Mouse (Mus musculus): ENCODE data around the gene Cntnap5c.
"Not testable (repeated sequence)": the region's sequence is repeated elsewhere in the genome, so short reads cannot be mapped to it uniquely, and the experiment has no call there.

Gene Cntnap5c

GRCm38 (mm10) chr17:57768622-57769610 is at the start of gene Cntnap5c:
Gene Cntnap5c (plus strand): TSS chr17:57769570.
- DNase-seq (ENCODE audit: low spot score) = peak; percentile 75

- DNase-seq (ENCODE audit: low spot score) = no peak
Observed at GRCm38 (mm10) chr17:57742119-57742518, 27.3 kb upstream of the Cntnap5c start, which contains the start of gene Gm21834. Gene Gm21834 (minus strand): TSS chr17:57742219.

- no peak for DNase-seq (ENCODE audit: low spot score)
Observed at GRCm38 (mm10) chr17:57758033-57758432, 11.3 kb upstream of the Cntnap5c start.

- DNase-seq (ENCODE audit: low spot score) = no peak
Observed at GRCm38 (mm10) chr17:57767306-57767705, 2.1 kb upstream of the Cntnap5c start.

GRCm38 (mm10) chr17:57770904-57771303 is 1.5 kb downstream of the Cntnap5c start:
- DNase-seq (ENCODE audit: low spot score) = peak; percentile 68

GRCm38 (mm10) chr17:57788161-57788799 is 18.9 kb downstream of the Cntnap5c start:
- DNase-seq (ENCODE audit: low spot score) = no peak

- no peak for DNase-seq (ENCODE audit: low spot score)
Observed at GRCm38 (mm10) chr17:57795408-57795807, 26.0 kb downstream of the Cntnap5c start.

GRCm38 (mm10) chr17:57796668-57797311 is 27.4 kb downstream of the Cntnap5c start:
- DNase-seq (ENCODE audit: low spot score) = no peak

- DNase-seq (ENCODE audit: low spot score) = no peak
Observed at GRCm38 (mm10) chr17:57799414-57799985, 30.1 kb downstream of the Cntnap5c start.

- no peak for DNase-seq (ENCODE audit: low spot score)
Observed at GRCm38 (mm10) chr17:57801180-57801579, 31.8 kb downstream of the Cntnap5c start.

GRCm38 (mm10) chr17:57837090-57837971 is 68.0 kb downstream of the Cntnap5c start:
- no peak for DNase-seq (ENCODE audit: low spot score)

GRCm38 (mm10) chr17:57855811-57856210 is 86.4 kb downstream of the Cntnap5c start:
- not testable (repeated sequence) for DNase-seq (ENCODE audit: low spot score)

GRCm38 (mm10) chr17:57865996-57866395 is 96.6 kb downstream of the Cntnap5c start:
- no peak for DNase-seq (ENCODE audit: low spot score)

GRCm38 (mm10) chr17:57887742-57888389 is 118.5 kb downstream of the Cntnap5c start:
- DNase-seq (ENCODE audit: low spot score) = no peak

- DNase-seq (ENCODE audit: low spot score) = no peak
Observed at GRCm38 (mm10) chr17:57911770-57912293, 142.5 kb downstream of the Cntnap5c start.

GRCm38 (mm10) chr17:57984230-57984629 is 214.9 kb downstream of the Cntnap5c start:
- no peak for DNase-seq (ENCODE audit: low spot score)

GRCm38 (mm10) chr17:57988420-57988819 is 219.1 kb downstream of the Cntnap5c start:
- DNase-seq (ENCODE audit: low spot score) = peak; percentile 33

- no peak for DNase-seq (ENCODE audit: low spot score)
Observed at GRCm38 (mm10) chr17:57996461-57996860, 227.1 kb downstream of the Cntnap5c start.

GRCm38 (mm10) chr17:57999080-57999479 is 229.7 kb downstream of the Cntnap5c start:
- DNase-seq (ENCODE audit: low spot score) = no peak

GRCm38 (mm10) chr17:58002845-58003244 is 233.5 kb downstream of the Cntnap5c start:
- DNase-seq (ENCODE audit: low spot score) = no peak

Data from retina, embryonic 14.5 days (tissue).